Mouse (Mus musculus) megakaryocyte progenitor cell, adult 5-6 weeks (primary cell): ENCODE data around the gene Cass4. TPM values are rescaled to one million over a fixed set of nuclear protein-coding genes. Genes with fewer than 3 reads are reported as not detected.

Source experiments
- ATAC-seq: replicated peaks from 2 replicates; pipeline ENCODE4 v1.8.0; 2016; ENCODE audit warnings: mild to moderate bottlenecking, moderate TSS enrichment, inconsistent platforms; ENCODE audit not compliant: poor library complexity
- total RNA-seq, 2 experiments: library from RNA; stranded (forward) in 1 of 2; stranded (reverse) in 1 of 2; fragments of 157-497, 149-512 nt in 1 of 2; fragments of 200-1000 nt in 1 of 2; gene quantifications; 2 replicates each; pipeline versions ENCODE4 v1.2.3 to v1.2.4; 2015 to 2017

Cass4 gene
- total RNA-seq, 2 experiments from 2014 or later: 1.00 to 1.4 TPM

DNA sequence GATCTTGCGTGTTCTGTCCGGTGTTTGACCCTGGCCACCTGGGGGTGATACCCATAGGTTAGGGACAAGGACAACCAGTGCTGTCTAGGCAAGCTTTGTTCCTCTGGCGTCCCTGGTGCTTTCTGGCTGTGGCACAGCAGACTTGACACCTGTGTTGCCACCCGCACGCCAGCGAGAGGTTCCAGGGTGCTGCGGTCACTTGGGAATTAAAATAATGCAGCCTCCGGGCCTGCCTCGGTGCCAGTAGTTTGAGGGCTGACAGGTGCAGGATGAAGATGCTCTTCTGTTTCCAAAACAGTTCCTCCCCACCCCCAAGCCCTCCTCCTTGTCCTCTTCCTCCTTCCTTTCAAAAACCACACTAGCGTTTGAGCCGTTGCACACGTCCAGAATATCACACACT lies 11.7 kb upstream of the Cass4 start:
- ATAC-seq: peak; percentile 29; the same call in 1 of the 2 replicates

DNA sequence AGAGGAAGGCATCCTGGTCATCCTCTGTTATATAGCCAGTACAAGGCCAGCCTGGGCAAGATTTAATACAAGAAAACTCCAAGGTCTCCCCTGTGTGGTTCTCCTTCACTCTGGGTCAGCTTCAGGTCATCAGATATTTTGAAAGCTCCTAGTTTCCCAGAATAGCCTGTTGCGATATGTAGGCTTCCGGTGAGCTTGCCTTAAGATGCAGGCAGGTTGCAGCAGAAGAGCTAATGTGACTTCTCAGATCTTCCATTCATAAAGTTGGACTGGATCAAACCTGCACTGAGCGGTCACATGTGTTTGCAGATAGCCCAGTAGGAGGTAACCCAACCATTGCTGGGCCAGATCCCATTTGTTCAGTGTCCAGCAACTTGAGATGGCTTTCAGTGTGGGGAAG lies 8.9 kb upstream of the Cass4 start:
- peak; percentile 72 for ATAC-seq

DNA sequence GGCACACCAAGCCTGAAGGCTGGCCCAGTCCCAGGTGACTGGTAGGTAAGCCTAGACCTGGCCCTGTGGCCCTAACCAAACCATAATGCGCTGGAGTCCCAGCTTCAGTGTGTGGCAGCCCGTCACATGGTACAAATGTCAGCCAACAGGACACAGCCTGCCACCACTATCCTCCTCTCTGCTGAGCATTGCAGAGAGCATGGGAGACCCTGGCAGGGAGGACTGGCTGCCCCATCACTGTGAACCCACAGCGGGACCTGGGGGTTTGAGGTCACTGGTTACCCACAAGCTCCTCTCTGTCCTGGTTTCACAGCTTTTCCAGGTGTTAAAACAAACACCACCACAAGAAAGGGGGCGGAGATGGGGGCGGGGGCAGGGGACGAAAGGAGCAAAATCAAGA lies 3.3 kb upstream of the Cass4 start:
- no peak for ATAC-seq

DNA sequence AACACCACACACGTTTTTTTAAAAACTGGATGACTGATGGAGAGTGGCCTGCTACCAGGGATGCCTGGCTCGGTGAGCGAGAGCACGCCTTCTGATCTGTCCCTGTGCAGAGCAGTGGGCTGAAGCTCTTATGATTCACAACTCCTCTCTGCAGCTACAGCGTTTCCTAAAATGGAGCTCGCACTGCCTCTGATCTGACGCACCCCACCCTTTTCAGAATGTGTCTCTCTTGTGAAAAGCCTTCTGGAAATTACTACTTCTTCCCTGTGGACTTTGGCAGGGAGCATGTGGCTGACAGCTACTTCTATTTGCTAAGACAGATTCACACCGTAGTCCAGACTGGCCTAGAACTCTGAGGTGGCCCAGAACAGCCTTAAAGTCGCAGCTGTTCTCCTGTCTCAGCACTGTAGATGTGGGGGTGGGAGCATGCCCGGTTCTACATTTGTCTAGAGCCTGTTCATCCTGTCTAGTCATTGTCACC lies 1.5 kb upstream of the Cass4 start:
- ATAC-seq: no peak

DNA sequence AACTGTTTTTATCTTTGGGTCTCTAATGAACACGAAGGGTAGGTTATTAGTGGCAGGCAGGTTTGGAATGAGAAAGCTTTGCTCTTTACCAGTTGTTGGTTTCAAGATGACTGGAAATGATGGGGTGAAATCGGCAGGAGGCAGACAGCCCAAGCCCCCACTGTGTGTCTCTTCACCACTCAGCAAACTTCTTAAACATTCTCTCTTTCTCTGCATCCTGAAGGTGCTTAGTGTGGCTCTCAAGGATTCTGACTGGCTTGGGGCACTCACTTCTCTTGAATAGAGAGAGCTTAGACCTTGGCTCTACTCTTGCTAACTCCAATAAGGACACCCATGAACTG lies 428 bp downstream of the Cass4 start:
- ATAC-seq: no peak

DNA sequence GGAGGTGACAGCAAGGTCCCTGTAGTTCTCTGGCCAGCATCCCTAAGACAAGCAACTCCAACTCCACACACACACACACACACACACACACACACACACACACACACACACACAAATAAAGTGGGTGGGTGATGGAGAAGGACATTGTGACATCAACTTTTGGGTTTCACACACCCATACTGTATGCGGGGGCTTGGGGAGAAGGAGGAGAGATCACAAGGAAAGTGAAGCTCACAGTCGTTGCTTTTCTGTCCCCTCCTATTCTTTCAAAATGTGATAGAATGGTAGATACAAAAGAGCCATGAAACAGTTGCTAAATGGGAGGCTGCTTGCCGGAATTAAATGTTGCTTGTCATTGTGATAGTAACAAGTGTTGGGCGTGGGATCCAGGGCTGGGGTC lies 1.1 kb downstream of the Cass4 start:
- ATAC-seq: no peak

DNA sequence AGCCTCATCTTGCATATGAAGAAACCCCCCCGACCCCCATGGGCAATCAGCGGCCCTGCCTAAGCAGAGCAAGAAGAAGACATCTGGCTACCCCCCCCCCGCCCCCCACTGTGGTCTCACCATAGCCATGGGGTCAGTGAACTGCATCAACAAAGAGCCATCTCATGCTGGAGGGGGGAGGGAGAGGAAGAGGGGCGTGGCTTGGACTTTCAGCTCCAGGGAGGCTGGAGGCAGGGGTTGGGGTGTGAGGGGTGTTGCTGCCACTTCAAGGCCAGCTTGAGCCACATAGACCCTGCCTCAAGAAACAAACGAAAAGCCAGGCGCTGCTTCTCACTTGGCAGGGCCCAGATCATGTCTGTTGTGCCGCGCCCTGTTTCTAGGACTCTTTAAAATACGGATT lies 2.4 kb downstream of the Cass4 start:
- ATAC-seq: no peak

DNA sequence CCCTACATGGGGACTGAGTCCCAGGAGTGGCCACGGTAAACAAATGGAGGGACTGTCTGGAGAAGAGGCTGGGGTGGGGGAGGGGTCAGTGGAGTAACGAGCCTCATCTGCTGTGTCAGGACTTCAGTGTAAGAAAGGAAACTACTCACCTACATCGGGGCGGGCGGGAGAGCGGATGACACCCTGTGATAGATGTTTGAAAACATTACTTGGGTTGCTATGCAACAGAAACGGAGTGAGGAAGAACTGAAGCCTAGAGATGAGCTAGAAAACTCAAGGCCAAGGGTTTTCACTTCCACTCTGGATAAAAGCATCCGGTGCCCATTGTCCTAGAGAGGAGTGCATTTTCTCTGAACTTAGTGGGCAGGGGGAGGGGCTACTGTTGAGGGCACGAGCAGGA lies 6.3 kb downstream of the Cass4 start:
- ATAC-seq: peak; percentile 23

DNA sequence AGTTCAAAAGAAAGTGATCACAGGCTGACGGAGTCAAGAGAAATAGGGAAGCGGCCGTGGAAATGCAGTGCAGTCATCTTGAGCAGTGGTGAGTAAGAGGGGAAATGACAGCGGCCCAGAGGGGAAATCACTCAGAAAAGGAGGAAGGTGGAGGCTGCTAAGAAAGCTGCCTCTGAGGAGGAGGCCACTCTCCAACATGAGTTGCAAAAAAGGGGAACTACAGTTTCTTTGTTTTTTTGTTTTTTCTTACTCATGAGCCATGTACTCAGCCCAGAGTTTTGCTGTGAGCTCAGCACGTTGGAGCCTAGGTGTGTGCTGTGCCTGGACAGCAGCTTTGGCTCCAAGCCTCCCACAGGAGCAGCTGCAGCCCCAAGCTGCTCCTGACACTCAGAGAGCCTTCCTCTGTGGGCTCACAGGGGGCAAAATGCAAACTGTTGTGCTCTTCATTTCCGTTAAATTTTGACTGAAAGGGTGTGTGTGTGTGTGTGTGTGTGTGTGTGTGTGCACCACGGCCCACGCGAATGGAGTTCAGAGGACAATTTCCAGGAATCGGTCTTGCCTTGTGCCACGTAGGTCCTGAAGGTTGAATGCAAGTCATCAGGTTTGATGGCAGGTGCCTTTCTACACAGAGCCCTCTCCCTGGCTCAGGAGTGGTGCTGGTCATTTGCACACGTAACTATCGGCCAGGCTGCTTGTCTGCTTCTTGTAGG lies 7.7 kb downstream of the Cass4 start:
- peak; percentile 88 for ATAC-seq

DNA sequence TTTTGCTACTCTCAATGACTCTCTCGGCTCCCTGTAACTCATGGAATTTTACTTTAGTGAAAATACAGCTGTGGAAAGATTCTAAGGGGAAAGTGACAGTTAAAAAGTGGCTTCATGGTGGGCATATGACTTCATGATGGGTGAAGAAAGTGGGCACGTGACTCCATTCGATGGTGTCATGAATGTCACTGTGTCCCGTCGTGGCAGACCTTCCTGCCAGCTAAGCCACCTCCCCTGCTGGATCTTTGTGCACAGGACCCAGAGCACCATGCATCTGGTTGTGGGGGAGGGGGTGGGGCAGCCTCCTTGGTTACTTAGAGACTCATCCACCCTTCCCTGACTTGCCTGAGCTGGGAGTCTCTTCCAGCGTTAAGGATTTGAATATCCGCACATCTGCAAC lies 10.6 kb downstream of the Cass4 start:
- no peak for ATAC-seq

DNA sequence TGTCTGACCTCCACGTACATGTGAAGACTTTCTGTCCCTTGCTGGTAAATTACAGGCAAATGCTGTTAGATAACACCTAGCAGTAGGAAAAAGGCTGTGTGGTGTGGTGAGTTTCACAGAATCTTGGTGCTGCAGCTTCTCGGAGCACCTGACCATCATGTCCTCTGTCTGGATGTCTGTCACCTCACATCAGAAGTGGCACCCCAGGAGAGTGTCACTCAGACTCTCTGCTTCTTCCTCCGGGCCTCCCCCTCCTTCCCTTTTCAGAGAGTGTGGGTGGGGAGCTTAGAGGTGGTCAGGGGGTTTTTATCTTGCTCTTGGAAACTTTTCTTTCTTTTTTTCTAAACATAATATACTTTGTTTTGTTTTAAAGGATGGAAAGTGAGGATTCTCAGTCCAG lies 11.4 kb downstream of the Cass4 start:
- no peak for ATAC-seq

DNA sequence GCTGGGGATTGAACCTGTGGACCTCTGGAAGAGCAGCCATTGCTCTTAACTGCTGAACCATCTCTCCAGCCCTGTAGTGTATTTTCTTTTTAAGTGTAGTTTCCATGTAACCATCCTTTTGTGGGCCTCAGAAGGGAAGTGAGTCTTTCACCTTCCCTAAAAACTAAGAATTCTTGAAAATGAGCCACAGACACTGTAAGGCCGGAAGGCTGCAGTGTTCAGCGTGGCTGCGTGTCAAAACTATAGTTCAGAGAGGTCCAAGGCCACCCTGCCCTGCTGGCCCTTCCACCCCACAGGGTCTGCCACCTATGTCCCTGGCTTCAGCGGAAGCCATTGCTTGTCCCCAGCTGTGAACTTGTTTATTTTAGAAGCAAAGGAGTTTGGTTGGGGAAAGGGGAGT lies 12.6 kb downstream of the Cass4 start:
- peak; percentile 54 for ATAC-seq

DNA sequence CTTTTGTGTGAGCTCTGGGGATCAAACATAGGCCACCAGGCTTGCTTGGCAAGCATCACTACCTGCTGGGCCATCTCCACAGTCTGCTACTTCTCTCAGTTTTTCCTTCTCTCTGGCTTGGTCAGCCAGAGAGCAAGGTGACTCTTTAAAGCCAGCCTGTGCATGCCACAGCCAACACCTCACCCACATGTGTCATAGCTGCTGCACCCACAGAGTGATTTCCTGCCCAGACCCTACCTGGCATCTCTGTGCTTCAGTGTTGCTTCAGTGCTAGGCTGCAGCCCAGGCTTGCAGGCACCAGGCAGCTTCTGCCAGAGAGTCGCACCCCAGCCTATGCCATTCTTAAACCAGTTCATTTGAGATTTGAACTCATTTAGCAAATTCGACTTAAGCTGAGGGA lies 13.9 kb downstream of the Cass4 start:
- ATAC-seq: no peak

DNA sequence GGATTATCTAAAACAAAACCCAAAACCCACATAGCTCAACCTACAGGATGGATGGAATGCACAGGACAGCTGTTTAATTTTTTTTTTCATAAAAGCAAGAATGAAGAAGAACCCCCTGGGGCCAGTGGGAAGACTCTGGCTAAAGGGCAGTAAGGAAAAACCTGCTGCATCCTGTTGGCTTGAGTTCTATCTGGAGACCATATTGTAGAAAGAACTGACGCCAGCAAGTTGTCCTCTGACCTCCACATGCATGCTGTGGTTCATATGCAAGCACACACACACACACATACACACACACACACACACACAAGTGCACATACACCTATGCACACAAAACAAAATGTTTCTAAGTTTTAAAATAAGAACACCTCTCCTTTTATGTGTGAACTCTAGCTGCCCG lies 17.1 kb downstream of the Cass4 start:
- ATAC-seq: no peak

DNA sequence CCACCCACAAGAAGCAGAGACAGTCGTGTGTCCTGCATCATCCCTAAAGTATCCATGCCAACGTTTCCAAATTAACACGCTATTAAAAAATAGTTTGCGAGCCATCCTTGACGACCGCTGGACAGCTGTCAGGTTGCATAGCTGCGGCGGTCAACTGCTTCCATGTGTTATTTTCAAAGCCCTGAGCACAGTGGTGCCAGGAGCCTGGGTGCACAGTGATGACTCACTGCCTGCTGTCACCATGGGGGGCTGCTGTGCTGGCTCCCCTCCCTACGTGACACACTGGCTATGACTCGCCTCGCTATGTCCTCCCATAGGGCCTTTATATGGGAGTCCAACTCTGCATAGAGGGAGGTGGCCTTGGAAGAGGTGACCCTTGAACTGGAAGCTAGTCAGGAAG lies 17.5 kb downstream of the Cass4 start:
- no peak for ATAC-seq

DNA sequence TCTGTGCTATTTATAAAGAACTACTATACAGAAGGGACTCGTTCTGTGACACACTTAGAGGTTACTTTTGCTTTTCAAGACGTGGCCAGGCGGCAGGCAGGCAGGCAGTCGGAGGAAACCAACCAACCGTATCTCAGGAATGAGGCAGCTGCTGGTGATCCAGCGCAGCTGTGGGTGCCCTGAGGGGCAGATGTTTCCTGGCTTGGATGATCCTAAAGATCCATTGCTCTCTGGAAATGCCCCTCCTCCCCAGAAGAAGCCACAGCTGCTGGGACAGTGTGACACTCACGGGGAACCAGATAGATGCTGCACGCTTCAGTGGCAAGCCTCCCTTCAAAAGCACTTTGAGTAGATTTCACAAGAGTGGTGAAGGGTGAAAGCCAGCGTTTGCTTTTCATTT lies 18.9 kb downstream of the Cass4 start:
- ATAC-seq: peak; percentile 77

DNA sequence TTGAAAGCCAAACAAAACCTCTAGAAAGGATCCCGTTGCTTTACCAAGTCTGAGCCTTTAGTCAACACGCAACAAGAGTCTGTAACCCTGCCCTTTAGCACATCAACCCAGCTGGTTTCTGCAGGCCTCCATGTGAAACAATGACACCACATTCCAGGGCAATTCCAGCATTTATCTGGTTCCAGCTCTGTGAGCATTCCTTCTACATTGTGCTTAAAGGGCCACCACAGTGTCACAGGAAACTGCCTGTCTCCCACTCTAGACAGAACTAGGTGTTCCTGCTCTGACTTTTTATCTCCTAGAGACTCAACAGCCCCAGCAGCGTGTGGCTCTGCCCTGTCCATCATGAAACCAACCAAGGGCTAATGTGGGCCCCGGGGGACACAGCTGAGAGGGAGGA lies 19.7 kb downstream of the Cass4 start:
- ATAC-seq: 0 out of 2 replicates have a peak, but pooled peaks have one; percentile 16

DNA sequence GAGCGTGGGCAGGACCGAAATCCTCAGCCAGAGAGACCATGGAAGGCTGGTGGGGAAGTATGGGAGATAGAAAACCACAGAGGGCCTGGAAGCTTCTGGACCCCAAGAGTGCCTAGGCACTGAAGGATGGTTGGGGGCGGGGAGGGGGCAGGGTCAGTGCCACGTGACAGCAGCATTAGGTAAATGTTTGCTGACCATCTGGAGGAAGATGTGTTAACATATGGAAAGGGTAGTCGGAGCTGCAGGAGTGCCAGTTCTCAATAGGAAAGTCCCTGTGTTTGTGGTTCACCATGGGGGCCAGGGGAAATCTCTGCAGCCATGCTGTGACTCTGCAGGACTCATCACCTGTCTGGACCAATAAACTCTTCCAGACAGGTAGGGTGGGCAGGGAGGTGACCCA lies 20.3 kb downstream of the Cass4 start:
- no peak for ATAC-seq

DNA sequence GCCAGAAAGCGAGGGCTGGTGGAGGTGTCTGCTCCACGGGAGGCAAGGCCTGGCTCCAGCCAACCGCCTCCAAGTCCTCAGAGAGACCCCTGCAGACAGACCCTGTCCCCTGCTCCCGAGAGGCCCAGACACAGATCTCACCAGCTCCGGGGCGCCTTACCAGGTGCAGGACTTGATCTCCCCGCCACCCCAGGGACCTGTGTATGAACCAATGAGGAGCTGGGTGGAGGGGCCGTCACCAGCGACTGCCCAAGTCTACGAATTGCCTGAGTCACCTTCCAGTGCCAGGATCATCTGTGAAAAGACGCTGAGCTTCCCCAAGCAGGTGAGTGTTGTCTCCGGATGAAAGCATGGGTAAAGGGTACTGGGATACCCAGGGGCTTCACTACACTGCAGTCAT lies 22.6 kb downstream of the Cass4 start:
- ATAC-seq: no peak

DNA sequence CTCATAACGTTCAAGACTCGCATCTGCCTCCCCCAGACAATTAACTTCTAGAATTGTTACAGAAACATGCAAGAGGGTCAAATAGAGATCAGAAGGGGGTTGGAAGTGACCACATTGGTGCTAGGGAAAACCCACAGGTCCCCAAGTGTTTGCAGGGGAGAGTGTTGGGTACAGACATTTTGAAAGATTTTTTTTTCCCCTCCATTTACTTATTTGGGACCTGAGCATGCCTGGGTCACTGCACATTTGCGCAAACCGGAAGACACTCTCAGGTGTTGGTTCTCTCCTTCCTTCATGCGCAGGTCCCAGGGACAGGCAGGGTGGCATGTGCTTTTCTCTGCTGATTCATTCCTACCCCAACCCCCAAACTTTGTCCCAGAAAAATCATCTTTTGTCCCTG lies 23.3 kb downstream of the Cass4 start:
- ATAC-seq: no peak

DNA sequence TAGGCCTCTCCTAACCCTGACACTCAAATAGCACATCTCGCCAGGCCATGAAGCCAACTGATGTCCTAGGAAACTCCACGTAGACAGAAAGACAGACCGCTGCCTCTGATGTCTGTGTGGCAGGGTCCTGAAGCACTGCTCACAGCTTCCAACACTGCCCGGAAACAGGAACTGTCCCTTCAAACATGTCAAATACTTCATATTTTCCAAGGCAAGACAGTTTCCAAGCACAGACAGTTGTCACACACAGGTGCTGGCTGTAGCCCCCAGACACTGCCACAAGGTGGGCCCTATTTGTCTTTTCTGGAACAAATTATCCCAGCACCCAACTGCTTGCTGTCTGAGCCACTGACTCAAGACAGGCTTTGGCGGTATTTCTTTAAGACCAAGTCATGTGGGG lies 24.6 kb downstream of the Cass4 start:
- no peak; the same call in 1 of the 2 replicates for ATAC-seq

DNA sequence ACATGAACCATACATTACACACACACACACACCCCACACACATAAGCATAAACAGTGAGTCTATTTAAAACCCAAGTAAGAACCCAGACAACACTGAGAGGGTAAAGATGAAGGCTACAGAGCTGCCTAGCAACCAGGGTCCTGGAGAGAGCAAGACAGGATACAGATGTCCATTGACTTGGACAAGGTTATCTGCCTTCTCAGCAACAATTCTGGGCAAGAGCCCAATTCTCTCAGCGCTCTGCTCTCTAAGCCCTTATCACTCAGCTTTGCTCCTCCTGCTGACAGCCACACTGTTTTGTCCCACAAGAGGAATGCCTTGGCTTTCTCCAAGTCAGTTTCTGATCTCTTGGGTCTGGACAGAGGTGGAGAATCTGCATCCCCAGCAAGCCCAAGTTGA lies 37.0 kb downstream of the Cass4 start:
- peak; percentile 85 for ATAC-seq

DNA sequence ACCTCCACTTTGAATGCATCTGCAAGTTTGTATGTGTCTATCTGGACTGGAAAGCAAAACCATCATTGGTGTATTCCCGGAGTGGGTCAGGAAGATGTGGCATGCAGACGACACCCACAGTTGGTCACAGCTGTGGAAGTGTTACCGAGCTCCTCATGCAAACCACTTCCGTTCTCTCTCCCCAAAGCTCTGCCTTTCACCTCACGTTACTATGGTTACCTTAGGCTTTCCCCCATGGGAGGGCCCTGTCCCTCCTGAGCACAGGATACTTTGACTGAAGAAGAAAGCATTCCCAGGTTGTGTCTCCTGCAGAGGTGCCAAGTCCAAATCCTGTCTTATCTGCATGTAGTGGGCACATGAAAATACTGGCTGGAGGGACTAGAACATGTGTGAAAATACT lies 40.2 kb downstream of the Cass4 start:
- peak; percentile 64 for ATAC-seq
